Mouse (Mus musculus) cortical plate, adult 2 months (tissue): Measurements from ENCODE around the gene Dlg4.

Experiments used
- CTCF ChIP-seq: fragments of 200-500 bp; IDR thresholded peaks from 2 replicates; pipeline ENCODE4 v1.5.1; 2011; ENCODE audit warnings: mild to moderate bottlenecking, control low read depth, low read length; ENCODE audit not compliant: insufficient read depth; ENCODE audit errors: extremely low read depth
- POLR2A ChIP-seq: fragments of 200-500 bp; IDR thresholded peaks from 2 replicates; pipeline ENCODE4 v1.6.1; 2011; ENCODE audit warnings: mild to moderate bottlenecking, low read length, control low read depth; ENCODE audit not compliant: insufficient read depth; ENCODE audit errors: extremely low read depth

DNA sequence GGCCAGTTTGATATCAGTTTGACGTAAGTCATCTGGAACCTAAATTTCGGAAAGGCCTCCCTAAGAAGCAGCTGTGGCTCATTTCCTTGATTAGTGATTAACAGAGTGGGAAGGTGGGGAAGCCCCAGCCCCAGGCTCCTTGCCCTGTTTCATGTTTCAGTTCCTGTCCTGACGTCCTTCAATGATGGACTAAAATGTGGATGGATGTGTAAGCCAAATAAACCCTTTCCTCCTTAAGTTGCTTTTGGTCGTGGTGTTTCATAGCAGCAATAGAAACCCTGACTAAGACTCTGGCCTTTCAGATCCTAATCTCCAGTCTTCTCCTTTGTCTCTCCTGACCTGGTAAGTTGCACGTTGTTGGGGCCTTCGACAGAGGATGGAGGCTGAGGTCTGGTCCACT, 46.5 kb upstream of the Dlg4 start:
- TF ChIP-seq POLR2A, result no peak
- no peak for TF ChIP-seq CTCF
